Mouse (Mus musculus) B cell, adult 2 months (primary cell): Measurements from ENCODE around the gene Pskh1.

Experiments used
- DNase-seq, 2 experiments: peaks; one replicate each; pipeline ENCODE4 v3.0.0; 2022

Pskh1 gene

GRCm38 (mm10) chr8:105961101-105961500 is 60.9 kb downstream of the Pskh1 start:
- no peak for DNase-seq

GRCm38 (mm10) chr8:105961536-105961935 is 61.3 kb downstream of the Pskh1 start:
- DNase-seq, result no peak

- DNase-seq, result no peak
Measured at GRCm38 (mm10) chr8:105964506-105965265, 64.4 kb downstream of the Pskh1 start.

GRCm38 (mm10) chr8:105965266-105965904 is 65.1 kb downstream of the Pskh1 start:
- DNase-seq, result peak; percentile 45 to 52

GRCm38 (mm10) chr8:105965905-105966341 is 65.7 kb downstream of the Pskh1 start, which contains the start of gene Slc12a4:
Gene Slc12a4, minus strand, starts transcription at chr8:105966097.
- peak; percentile 77 to 79 for DNase-seq

- peak; percentile 14 for DNase-seq
Measured at GRCm38 (mm10) chr8:105966692-105967311, 66.6 kb downstream of the Pskh1 start.

GRCm38 (mm10) chr8:105969367-105969766 is 69.1 kb downstream of the Pskh1 start:
- no peak for DNase-seq

- no peak for DNase-seq
Measured at GRCm38 (mm10) chr8:105971019-105971720, 70.9 kb downstream of the Pskh1 start.

- DNase-seq, result no peak
Measured at GRCm38 (mm10) chr8:105975363-105975762, 75.1 kb downstream of the Pskh1 start.

- DNase-seq, result no peak
Measured at GRCm38 (mm10) chr8:105979325-105979724, 79.1 kb downstream of the Pskh1 start, which contains the start of gene Dpep3. Gene Dpep3, minus strand, starts transcription at chr8:105979429.

GRCm38 (mm10) chr8:105981146-105981545 is 80.9 kb downstream of the Pskh1 start:
- DNase-seq, result no peak
